Mouse (Mus musculus): ENCODE results near the gene Mamdc4. TPM values are rescaled to one million over a fixed set of nuclear protein-coding genes. Genes with fewer than 3 reads are reported as not detected.

The Mamdc4 gene
- polyA plus RNA-seq, 1 experiment from 2014 or later: 5.0 TPM

DNA sequence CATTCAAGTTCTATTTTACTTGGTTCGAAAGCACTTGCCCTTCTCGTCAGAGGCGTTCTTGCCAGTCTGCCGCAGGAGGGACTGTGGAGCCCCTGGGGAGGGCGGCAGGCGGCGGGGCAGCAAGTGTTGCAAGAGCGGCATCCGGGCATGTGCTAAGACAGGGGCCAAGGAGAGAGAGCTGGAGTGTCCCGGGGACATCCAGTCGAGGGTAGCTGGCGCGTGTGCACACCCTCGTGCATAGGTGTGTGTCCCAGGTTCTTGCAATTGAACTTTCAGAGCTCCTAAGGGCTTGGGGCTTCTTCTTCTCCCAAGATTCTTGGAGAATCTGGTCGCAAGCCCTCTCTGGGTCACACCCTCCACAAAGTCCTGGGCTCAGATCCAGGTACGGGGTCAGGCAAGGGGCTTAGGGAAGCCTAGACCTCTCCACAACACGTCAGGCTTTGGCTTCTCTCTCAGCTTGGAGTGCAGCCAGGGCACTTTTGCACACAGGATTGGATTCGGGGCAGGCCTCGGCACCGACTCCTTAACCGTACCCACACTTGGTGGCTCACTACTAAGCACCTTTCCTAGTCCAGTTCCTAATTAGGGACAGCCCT is 885 bp upstream of the Mamdc4 start:
- Histone ChIP-seq H3K9ac (ENCODE audit: low read length) (peak overlapping the region; percentile 67), H3K4me2 (ENCODE audit: low read depth, low read length, severe bottlenecking) (peak overlapping the region; percentile 83), H3K27me3 (ENCODE audit: control insufficient read depth, insufficient read depth, low read length) (peaks cover 49% of the 10 kb centered on the region), H3K27ac (ENCODE audit: low read depth, low read length) (peak overlapping the region; percentile 60; the same call in 1 of the 2 replicates), H3K36me3 (ENCODE audit: control insufficient read depth, insufficient read depth, low read length) (no peaks in the 10 kb centered on the region), H3K4me1 (replicated peaks; ENCODE audit: control insufficient read depth, insufficient read depth, low read length) (peaks cover 24% of the 10 kb centered on the region), H3K4me3 (ENCODE audit: low read depth, low read length) (peak overlapping the region; percentile 61), H3K9me3 (ENCODE audit: control insufficient read depth, low read length) (no peaks in the 10 kb centered on the region)
- ATAC-seq (replicated peaks; ENCODE audit: low FRiP score) (no peak), DNase-seq (ENCODE audit: low spot score) (peak; percentile 74)
- 13% methylated on average over 21 of the region's 21 CpGs for WGBS

- Histone ChIP-seq H3K36me3 (ENCODE audit: control insufficient read depth, insufficient read depth, low read length) (no peaks in the 10 kb centered on the region), H3K27ac (ENCODE audit: low read depth, low read length) (no peak overlapping the region), H3K27me3 (ENCODE audit: control insufficient read depth, insufficient read depth, low read length) (peaks cover 35% of the 10 kb centered on the region), H3K4me1 (replicated peaks; ENCODE audit: control insufficient read depth, insufficient read depth, low read length) (peaks cover 20% of the 10 kb centered on the region), H3K4me3 (ENCODE audit: low read depth, low read length) (peak overlapping the region; percentile 61), H3K9me3 (ENCODE audit: control insufficient read depth, low read length) (no peaks in the 10 kb centered on the region), H3K4me2 (ENCODE audit: low read depth, low read length, severe bottlenecking) (peak overlapping the region; percentile 90), H3K9ac (ENCODE audit: low read length) (peak overlapping the region; percentile 67)
- 24% methylated on average over 11 of the region's 11 CpGs for WGBS
- ATAC-seq (replicated peaks; ENCODE audit: low FRiP score): no peak
- no peak for DNase-seq (ENCODE audit: low spot score)
These were observed 509 bp downstream of the Mamdc4 start for GRCm38 (mm10) chr2:25574136-25574535.

- WGBS: 80% methylated on average over 2 of the region's 2 CpGs
- Histone ChIP-seq H3K9me3 (ENCODE audit: control insufficient read depth, low read length) (no peaks in the 10 kb centered on the region), H3K4me3 (ENCODE audit: low read depth, low read length) (no peak overlapping the region), H3K4me1 (replicated peaks; ENCODE audit: control insufficient read depth, insufficient read depth, low read length) (peaks cover 20% of the 10 kb centered on the region), H3K9ac (ENCODE audit: low read length) (no peak overlapping the region), H3K27me3 (ENCODE audit: control insufficient read depth, insufficient read depth, low read length) (peaks cover 24% of the 10 kb centered on the region), H3K4me2 (ENCODE audit: low read depth, low read length, severe bottlenecking) (no peak overlapping the region; the same call in 1 of the 2 replicates), H3K27ac (ENCODE audit: low read depth, low read length) (no peak overlapping the region), H3K36me3 (ENCODE audit: control insufficient read depth, insufficient read depth, low read length) (no peaks in the 10 kb centered on the region)
- DNase-seq (ENCODE audit: low spot score) (no peak), ATAC-seq (replicated peaks; ENCODE audit: low FRiP score) (no peak)
These were observed 1.6 kb downstream of the Mamdc4 start for GRCm38 (mm10) chr2:25573068-25573467.

DNA sequence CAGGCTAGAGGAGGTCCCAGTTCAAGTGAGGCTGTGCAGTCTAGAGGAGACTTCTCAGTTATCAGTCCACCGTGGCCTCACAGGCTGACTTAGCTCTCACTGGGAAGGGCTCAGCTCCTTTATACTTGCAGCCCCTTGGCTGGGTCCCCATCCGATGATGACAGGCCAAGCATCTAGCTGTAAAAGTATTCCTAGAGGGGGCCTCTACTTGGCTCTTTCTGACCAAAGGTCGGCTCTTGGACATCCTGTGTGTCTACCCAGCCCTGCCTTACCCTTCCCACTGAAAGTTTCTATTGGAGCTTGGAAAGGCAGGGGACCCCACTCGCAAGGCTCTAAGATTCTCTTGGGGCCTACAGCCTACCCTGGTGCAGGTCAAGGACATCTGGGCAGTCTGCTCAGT is 3.4 kb downstream of the Mamdc4 start:
- no peaks in the 10 kb centered on the region for H3K36me3 ChIP-seq (ENCODE audit: control insufficient read depth, insufficient read depth, low read length)
- H3K27me3 ChIP-seq (ENCODE audit: control insufficient read depth, insufficient read depth, low read length): peaks cover 6% of the 10 kb centered on the region
- no peak for DNase-seq (ENCODE audit: low spot score)
- ATAC-seq (replicated peaks; ENCODE audit: low FRiP score): no peak
- WGBS: 91% methylated on average over 4 of the region's 4 CpGs
- no peaks in the 10 kb centered on the region for H3K9me3 ChIP-seq (ENCODE audit: control insufficient read depth, low read length)
- no peak overlapping the region for H3K4me3 ChIP-seq (ENCODE audit: low read depth, low read length)
- H3K9ac ChIP-seq (ENCODE audit: low read length): no peak overlapping the region
- no peak overlapping the region for H3K27ac ChIP-seq (ENCODE audit: low read depth, low read length)
- H3K4me1 ChIP-seq (replicated peaks; ENCODE audit: control insufficient read depth, insufficient read depth, low read length): peaks cover 13% of the 10 kb centered on the region; the same call in 1 of the 2 replicates
- no peak overlapping the region for H3K4me2 ChIP-seq (ENCODE audit: low read depth, low read length, severe bottlenecking)

DNA sequence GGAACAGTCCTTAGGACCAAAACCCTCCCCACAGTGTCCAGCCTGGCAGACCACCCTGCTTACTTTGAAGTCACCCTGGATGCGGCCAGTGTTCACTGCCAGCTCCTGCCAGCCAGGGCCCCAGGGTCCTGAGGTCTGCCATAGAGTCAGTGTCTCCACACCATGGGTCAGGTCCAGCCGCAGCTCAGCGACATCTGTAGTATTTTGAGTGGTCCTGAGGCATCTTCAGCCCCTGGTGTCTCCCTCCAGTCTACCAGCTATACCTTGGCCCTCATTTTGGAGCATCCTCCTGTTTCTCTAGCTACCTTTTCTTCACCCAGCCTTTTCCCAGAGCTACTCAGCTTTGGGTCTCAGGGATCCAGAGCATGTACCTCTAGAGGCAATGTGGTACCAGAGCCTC is 5.3 kb downstream of the Mamdc4 start:
- H3K4me3 ChIP-seq (ENCODE audit: low read depth, low read length): no peak overlapping the region
- no peak overlapping the region for H3K9ac ChIP-seq (ENCODE audit: low read length)
- H3K9me3 ChIP-seq (ENCODE audit: control insufficient read depth, low read length): no peaks in the 10 kb centered on the region
- no peaks in the 10 kb centered on the region for H3K27me3 ChIP-seq (ENCODE audit: control insufficient read depth, insufficient read depth, low read length)
- H3K36me3 ChIP-seq (ENCODE audit: control insufficient read depth, insufficient read depth, low read length): 0 out of 2 replicates have a peak, but pooled peaks cover 2% of the 10 kb centered on the region
- peaks cover 7% of the 10 kb centered on the region; the same call in 1 of the 2 replicates for H3K4me1 ChIP-seq (replicated peaks; ENCODE audit: control insufficient read depth, insufficient read depth, low read length)
- no peak overlapping the region for H3K4me2 ChIP-seq (ENCODE audit: low read depth, low read length, severe bottlenecking)
- ATAC-seq (replicated peaks; ENCODE audit: low FRiP score) (no peak), DNase-seq (ENCODE audit: low spot score) (no peak)
- no peak overlapping the region for H3K27ac ChIP-seq (ENCODE audit: low read depth, low read length)
- 87% methylated on average over 3 of the region's 3 CpGs for WGBS

DNA sequence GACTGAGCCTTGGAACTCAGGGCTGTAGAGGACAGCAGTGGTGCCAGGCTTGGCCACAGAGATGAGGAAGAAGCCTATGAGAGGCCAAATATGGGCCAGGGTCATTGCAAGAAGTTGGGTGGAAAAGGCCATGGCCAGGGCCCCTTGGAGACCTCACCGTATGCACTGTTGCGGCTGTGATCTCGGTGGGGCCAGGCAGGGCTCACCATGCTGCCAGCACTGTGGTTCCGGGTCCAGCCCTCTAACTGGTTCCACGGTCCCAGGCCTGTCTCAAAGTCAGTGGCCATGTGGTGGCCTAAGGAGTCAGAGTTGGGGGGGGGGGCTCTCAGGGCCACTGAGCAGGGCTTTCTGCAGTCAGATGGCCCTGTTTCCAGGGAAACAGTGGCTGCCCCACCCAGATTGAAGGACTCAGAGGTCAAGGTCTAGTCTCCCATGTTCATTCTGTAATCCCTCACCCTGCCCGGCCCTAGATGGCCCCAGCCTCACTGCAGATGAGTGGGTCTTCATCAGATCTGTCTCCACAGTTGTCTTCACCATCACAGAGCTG is 6.1 kb downstream of the Mamdc4 start:
- no peak overlapping the region for H3K9ac ChIP-seq (ENCODE audit: low read length)
- no peak overlapping the region for H3K4me2 ChIP-seq (ENCODE audit: low read depth, low read length, severe bottlenecking)
- ATAC-seq (replicated peaks; ENCODE audit: low FRiP score): no peak
- H3K4me1 ChIP-seq (replicated peaks; ENCODE audit: control insufficient read depth, insufficient read depth, low read length): peaks cover 1% of the 10 kb centered on the region; the same call in 1 of the 2 replicates
- peaks cover 2% of the 10 kb centered on the region; the same call in 1 of the 2 replicates for H3K36me3 ChIP-seq (ENCODE audit: control insufficient read depth, insufficient read depth, low read length)
- no peak for DNase-seq (ENCODE audit: low spot score)
- H3K4me3 ChIP-seq (ENCODE audit: low read depth, low read length): no peak overlapping the region
- 92% methylated on average over 6 of the region's 6 CpGs for WGBS
- no peaks in the 10 kb centered on the region for H3K9me3 ChIP-seq (ENCODE audit: control insufficient read depth, low read length)
- no peaks in the 10 kb centered on the region for H3K27me3 ChIP-seq (ENCODE audit: control insufficient read depth, insufficient read depth, low read length)
- no peak overlapping the region for H3K27ac ChIP-seq (ENCODE audit: low read depth, low read length)

- H3K4me1 ChIP-seq (replicated peaks; ENCODE audit: control insufficient read depth, insufficient read depth, low read length): no peaks in the 10 kb centered on the region
- DNase-seq (ENCODE audit: low spot score): no peak
- H3K4me2 ChIP-seq (ENCODE audit: low read depth, low read length, severe bottlenecking): no peak overlapping the region
- no peak overlapping the region for H3K4me3 ChIP-seq (ENCODE audit: low read depth, low read length)
- H3K27ac ChIP-seq (ENCODE audit: low read depth, low read length): no peak overlapping the region
- 83% methylated on average over 6 of the region's 6 CpGs for WGBS
- H3K27me3 ChIP-seq (ENCODE audit: control insufficient read depth, insufficient read depth, low read length): no peaks in the 10 kb centered on the region
- H3K36me3 ChIP-seq (ENCODE audit: control insufficient read depth, insufficient read depth, low read length): peaks cover 11% of the 10 kb centered on the region; the same call in 1 of the 2 replicates
- ATAC-seq (replicated peaks; ENCODE audit: low FRiP score): no peak
- H3K9me3 ChIP-seq (ENCODE audit: control insufficient read depth, low read length): no peaks in the 10 kb centered on the region
- H3K9ac ChIP-seq (ENCODE audit: low read length): no peak overlapping the region
These were observed 8.1 kb downstream of the Mamdc4 start for GRCm38 (mm10) chr2:25566558-25566957.

DNA sequence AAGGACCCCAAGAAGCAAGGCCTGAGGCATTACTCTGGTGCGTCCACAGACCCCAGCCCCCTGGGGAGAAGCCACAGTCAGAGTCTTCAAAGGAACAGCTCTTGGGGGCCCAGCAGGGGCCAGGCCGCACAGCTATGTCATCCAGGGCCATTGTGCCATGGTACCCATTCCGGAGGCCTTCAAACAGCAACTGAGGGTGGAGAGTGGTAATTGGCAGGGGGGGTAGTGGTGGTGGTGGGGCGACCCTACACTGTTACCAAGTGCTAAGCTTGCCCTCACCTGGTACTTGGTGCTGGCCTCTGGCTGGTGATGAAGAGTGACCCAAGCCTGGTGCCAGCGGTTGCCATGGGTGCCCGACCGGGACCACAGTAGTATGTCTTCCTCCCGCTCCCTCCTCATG is 8.9 kb downstream of the Mamdc4 start:
- Histone ChIP-seq H3K9ac (ENCODE audit: low read length) (no peak overlapping the region), H3K27ac (ENCODE audit: low read depth, low read length) (no peak overlapping the region), H3K9me3 (ENCODE audit: control insufficient read depth, low read length) (no peaks in the 10 kb centered on the region), H3K4me2 (ENCODE audit: low read depth, low read length, severe bottlenecking) (no peak overlapping the region), H3K36me3 (ENCODE audit: control insufficient read depth, insufficient read depth, low read length) (peaks cover 20% of the 10 kb centered on the region; the same call in 1 of the 2 replicates), H3K27me3 (ENCODE audit: control insufficient read depth, insufficient read depth, low read length) (no peaks in the 10 kb centered on the region), H3K4me3 (ENCODE audit: low read depth, low read length) (no peak overlapping the region), H3K4me1 (replicated peaks; ENCODE audit: control insufficient read depth, insufficient read depth, low read length) (no peaks in the 10 kb centered on the region)
- DNase-seq (ENCODE audit: low spot score) (no peak), ATAC-seq (replicated peaks; ENCODE audit: low FRiP score) (no peak)
- 88% methylated on average over 8 of the region's 8 CpGs for WGBS

DNA sequence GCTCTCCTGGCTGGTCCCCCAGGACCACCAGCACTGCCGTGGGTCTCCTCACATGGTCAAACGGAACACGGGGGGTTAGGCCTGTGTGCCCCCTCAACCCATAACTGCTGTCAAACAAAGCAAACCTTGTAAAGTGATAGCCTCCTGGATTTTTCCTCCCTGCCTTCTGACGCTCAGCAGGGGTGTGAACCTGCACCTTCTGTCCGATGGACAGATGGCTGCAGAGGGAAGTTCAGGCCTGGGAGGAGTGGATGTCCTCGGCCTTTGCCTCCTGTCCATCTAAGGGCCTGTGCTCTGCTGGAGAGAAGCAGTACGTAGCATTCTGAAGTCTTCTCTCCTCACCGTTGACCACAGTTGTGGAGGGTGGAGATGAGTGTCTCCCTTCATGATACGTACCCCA is 12.7 kb downstream of the Mamdc4 start:
- H3K27me3 ChIP-seq (ENCODE audit: control insufficient read depth, insufficient read depth, low read length): no peaks in the 10 kb centered on the region
- 88% methylated on average over 9 of the region's 9 CpGs for WGBS

More for the DNA sequence above, 12.7 kb downstream of the Mamdc4 start:
- Histone ChIP-seq H3K4me3 (ENCODE audit: low read depth, low read length) (no peak overlapping the region), H3K27ac (ENCODE audit: low read depth, low read length) (no peak overlapping the region), H3K4me2 (ENCODE audit: low read depth, low read length, severe bottlenecking) (no peak overlapping the region), H3K4me1 (replicated peaks; ENCODE audit: control insufficient read depth, insufficient read depth, low read length) (peaks cover 9% of the 10 kb centered on the region), H3K9ac (ENCODE audit: low read length) (no peak overlapping the region), H3K9me3 (ENCODE audit: control insufficient read depth, low read length) (no peaks in the 10 kb centered on the region), H3K36me3 (ENCODE audit: control insufficient read depth, insufficient read depth, low read length) (peaks cover 23% of the 10 kb centered on the region; the same call in 1 of the 2 replicates)
- no peak for DNase-seq (ENCODE audit: low spot score)
- no peak for ATAC-seq (replicated peaks; ENCODE audit: low FRiP score)
